16 mouse cellular contexts compared by ENCODE assay signal in the genomic region with DNA sequence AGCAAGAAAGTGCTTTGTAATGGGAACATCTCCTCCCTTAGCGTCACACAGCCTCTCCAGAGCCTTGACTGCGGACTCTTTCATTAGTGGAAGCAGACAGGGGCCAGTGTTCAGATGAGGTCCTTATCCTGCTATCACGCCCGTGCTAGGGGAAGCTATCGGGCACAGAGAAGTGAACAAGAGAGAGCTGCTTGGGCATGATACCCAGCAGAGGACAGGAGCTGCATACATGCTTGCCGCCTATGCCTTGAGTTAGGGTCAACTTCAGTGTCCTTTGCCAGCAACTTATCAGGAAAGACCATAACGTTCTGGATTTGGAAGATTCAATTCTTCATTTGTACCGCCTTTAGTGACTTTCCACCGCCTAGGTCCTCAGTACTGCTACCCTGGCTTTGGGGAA. TPM values are rescaled to one million over a fixed set of nuclear protein-coding genes. Genes with fewer than 3 reads are reported as not detected.
DNase-seq lines count a peak whose midpoint lies in the region; ATAC-seq and TF ChIP-seq lines count a peak whose summit lies in the region.
"Had no signal": no experiment of that assay in that cellular context is flagged by ENCODE, and none has a peak within 500 bp of the region (broad histone marks: within the 10 kb centered on the region; RNA-seq: fewer than 3 reads in every experiment).

No protein-coding gene starts in this region.

- H3K36me3 ChIP-seq in stomach, embryonic 15.5 days, result no peaks in the 10 kb centered on the region
- no peaks in the 10 kb centered on the region for H3K36me3 ChIP-seq in stomach, postnatal 0 days (ENCODE audit: control insufficient read depth, insufficient read depth, low read length)
- H3K36me3 ChIP-seq in liver, embryonic 11.5 days (ENCODE audit: control insufficient read depth, insufficient read depth, low read length), result no peaks in the 10 kb centered on the region
- no peaks in the 10 kb centered on the region for H3K36me3 ChIP-seq in forebrain, embryonic 12.5 days (replicated peaks)
- H3K36me3 ChIP-seq: hindbrain, embryonic 13.5 days; intestine, embryonic 15.5 days; midbrain, embryonic 12.5 days had no signal

- 78% methylated on average over 9 of the region's 9 CpGs for WGBS in stomach, embryonic 15.5 days
- WGBS in stomach, postnatal 0 days, result 79% methylated on average over 9 of the region's 9 CpGs
- 43% methylated on average over 9 of the region's 9 CpGs for WGBS in liver, embryonic 11.5 days
- WGBS in forebrain, embryonic 12.5 days, result 80% methylated on average over 9 of the region's 9 CpGs

- no peak overlapping the region for H3K4me3 ChIP-seq in stomach, embryonic 15.5 days (replicated peaks)
- no peak overlapping the region for H3K4me3 ChIP-seq in stomach, postnatal 0 days (ENCODE audit: low read depth, low read length)
- no peak overlapping the region for H3K4me3 ChIP-seq in liver, embryonic 11.5 days (ENCODE audit: low read depth, low read length)
- H3K4me3 ChIP-seq in forebrain, embryonic 12.5 days (replicated peaks), result no peak overlapping the region
- H3K4me3 ChIP-seq: hindbrain, embryonic 13.5 days; intestine, embryonic 15.5 days; midbrain, embryonic 12.5 days had no signal

- no peak overlapping the region for H3K4me2 ChIP-seq in stomach, embryonic 15.5 days
- H3K4me2 ChIP-seq in stomach, postnatal 0 days (replicated peaks; ENCODE audit: low read depth), result no peak overlapping the region
- H3K4me2 ChIP-seq in liver, embryonic 11.5 days, result peak overlapping the region; percentile 2
- no peak overlapping the region for H3K4me2 ChIP-seq in forebrain, embryonic 12.5 days
- H3K4me2 ChIP-seq: hindbrain, embryonic 13.5 days; intestine, embryonic 15.5 days; midbrain, embryonic 12.5 days had no signal

- H3K4me1 ChIP-seq in stomach, embryonic 15.5 days, result peaks cover 17% of the 10 kb centered on the region; the same call in 1 of the 2 replicates
- H3K4me1 ChIP-seq in stomach, postnatal 0 days (replicated peaks; ENCODE audit: control insufficient read depth, insufficient read depth), result peaks cover 5% of the 10 kb centered on the region; the same call in 1 of the 2 replicates
- peaks cover 27% of the 10 kb centered on the region for H3K4me1 ChIP-seq in liver, embryonic 11.5 days (replicated peaks; ENCODE audit: control insufficient read depth, insufficient read depth, low read length)
- peaks cover 7% of the 10 kb centered on the region for H3K4me1 ChIP-seq in forebrain, embryonic 12.5 days

- no peak for TF ChIP-seq CTCF in stomach, postnatal 0 days (IDR thresholded peaks at IDR 0.05; ENCODE audit: low read depth)

- H3K9me3 ChIP-seq in stomach, embryonic 15.5 days, result no peaks in the 10 kb centered on the region
- no peaks in the 10 kb centered on the region for H3K9me3 ChIP-seq in stomach, postnatal 0 days (ENCODE audit: control insufficient read depth, low read length)
- no peaks in the 10 kb centered on the region for H3K9me3 ChIP-seq in liver, embryonic 11.5 days (ENCODE audit: control insufficient read depth, low read length)
- H3K9me3 ChIP-seq in forebrain, embryonic 12.5 days, result no peaks in the 10 kb centered on the region
- H3K9me3 ChIP-seq: G1E; hindbrain, embryonic 13.5 days; intestine, embryonic 15.5 days; midbrain, embryonic 12.5 days had no signal

- no peak overlapping the region for H3K9ac ChIP-seq in stomach, embryonic 15.5 days
- no peak overlapping the region for H3K9ac ChIP-seq in stomach, postnatal 0 days (ENCODE audit: low read length)
- no peak overlapping the region for H3K9ac ChIP-seq in liver, embryonic 11.5 days (ENCODE audit: low read depth, low read length)
- no peak overlapping the region for H3K9ac ChIP-seq in forebrain, embryonic 12.5 days
- H3K9ac ChIP-seq: hindbrain, embryonic 13.5 days; intestine, embryonic 15.5 days; midbrain, embryonic 12.5 days had no signal

- ATAC-seq in stomach, embryonic 15.5 days (ENCODE audit: insufficient read depth, low FRiP score, low read depth), result peak; percentile 68; the same call in 1 of the 2 replicates
- no peak for ATAC-seq in stomach, postnatal 0 days (ENCODE audit: low FRiP score, low TSS enrichment)
- peak; percentile 88 for ATAC-seq in liver, embryonic 11.5 days (replicated peaks; ENCODE audit: low FRiP score)
- peak; percentile 86 for ATAC-seq in megakaryocyte-erythroid progenitor cell, adult 5-6 weeks (replicated peaks; ENCODE audit: low FRiP score, low TSS enrichment, poor library complexity, severe bottlenecking)
- ATAC-seq in forebrain, embryonic 12.5 days (ENCODE audit: low FRiP score), result no peak
- ATAC-seq: intestine, embryonic 15.5 days had no signal

- no peak for DNase-seq in stomach, postnatal 0 days (ENCODE audit: low spot score)
- DNase-seq in c-Kit-positive CD71-positive TER-119-negative erythroid progenitor cells, embryonic 14.5 days (ENCODE audit: low read depth), result peak; percentile 83
- DNase-seq in liver, embryonic 11.5 days (ENCODE audit: low spot score), result no peak
- no peak for DNase-seq in kidney, postnatal 10 days
- DNase-seq: adrenal gland, adult 2 months; cerebellum, adult 2 months; gastrocnemius, postnatal 14 days; heart, postnatal 14 days; lung, postnatal 36 days had no signal

- H3K27me3 ChIP-seq in stomach, embryonic 15.5 days (replicated peaks), result no peaks in the 10 kb centered on the region
- H3K27me3 ChIP-seq in stomach, postnatal 0 days (ENCODE audit: control insufficient read depth, insufficient read depth, low read length), result no peaks in the 10 kb centered on the region
- H3K27me3 ChIP-seq in liver, embryonic 11.5 days (replicated peaks; ENCODE audit: control insufficient read depth, insufficient read depth, low read length), result no peaks in the 10 kb centered on the region
- H3K27me3 ChIP-seq in forebrain, embryonic 12.5 days, result peaks cover 21% of the 10 kb centered on the region
- H3K27me3 ChIP-seq: intestine, embryonic 15.5 days had no signal

- TF ChIP-seq EP300 in stomach, postnatal 0 days (optimal IDR thresholded peaks at IDR 0.05), result no peak

- H3K27ac ChIP-seq in stomach, embryonic 15.5 days, result no peak overlapping the region
- no peak overlapping the region for H3K27ac ChIP-seq in stomach, postnatal 0 days (replicated peaks)
- peak overlapping the region; percentile 66 for H3K27ac ChIP-seq in liver, embryonic 11.5 days (ENCODE audit: low read depth, low read length)
- H3K27ac ChIP-seq in forebrain, embryonic 12.5 days, result no peak overlapping the region
- H3K27ac ChIP-seq: hindbrain, embryonic 13.5 days; intestine, embryonic 15.5 days; midbrain, embryonic 12.5 days had no signal

RNA-seq across cellular contexts. Expression of a gene that starts 3.0 kb away (rescaled TPM):
- polyA plus RNA-seq in stomach, embryonic 15.5 days (2015; fragmentation: Nextera tagmentation; extraction: Ambion mirVana), result 13.7 and 17.5 TPM in 2 replicates
- 5.7 and 6.7 TPM in 2 replicates for polyA plus RNA-seq in stomach, postnatal 0 days (2015; fragmentation: Nextera tagmentation; extraction: Ambion mirVana)
- 41.3 and 44.9 TPM in 2 replicates for polyA plus RNA-seq in liver, embryonic 11.5 days (2014; fragmentation: Nextera tagmentation; extraction: Ambion mirVana)
- total RNA-seq in megakaryocyte-erythroid progenitor cell, adult 5-6 weeks (2014; fragmentation: Nextera tagmentation), result 68.2 and 71.9 TPM in 2 replicates
- total RNA-seq in megakaryocyte-erythroid progenitor cell, adult 5-6 weeks (2017), result 49.9 and 50.2 TPM in 2 replicates
- polyA plus RNA-seq in forebrain, embryonic 12.5 days (2016; fragmentation: Nextera tagmentation; extraction: Ambion mirVana), result 6.0 and 7.8 TPM in 2 replicates

RNA-seq across cellular contexts. Expression of a gene that starts 23.8 kb away (rescaled TPM):
- 57.1 and 62.3 TPM in 2 replicates for polyA plus RNA-seq in stomach, embryonic 15.5 days (2015; fragmentation: Nextera tagmentation; extraction: Ambion mirVana)
- polyA plus RNA-seq in stomach, postnatal 0 days (2015; fragmentation: Nextera tagmentation; extraction: Ambion mirVana), result 25.0 and 27.2 TPM in 2 replicates
- 65.4 and 72.5 TPM in 2 replicates for polyA plus RNA-seq in liver, embryonic 11.5 days (2014; fragmentation: Nextera tagmentation; extraction: Ambion mirVana)
- 62.2 and 67.6 TPM in 2 replicates for total RNA-seq in megakaryocyte-erythroid progenitor cell, adult 5-6 weeks (2014; fragmentation: Nextera tagmentation)
- total RNA-seq in megakaryocyte-erythroid progenitor cell, adult 5-6 weeks (2017), result 60.5 and 78.9 TPM in 2 replicates
- polyA plus RNA-seq in forebrain, embryonic 12.5 days (2016; fragmentation: Nextera tagmentation; extraction: Ambion mirVana), result 83.9 and 92.1 TPM in 2 replicates

RNA-seq across cellular contexts. Expression of a gene that starts 50.7 kb away (rescaled TPM):
- 96.3 and 105 TPM in 2 replicates for polyA plus RNA-seq in stomach, embryonic 15.5 days (2015; fragmentation: Nextera tagmentation; extraction: Ambion mirVana)
- 106 and 110 TPM in 2 replicates for polyA plus RNA-seq in stomach, postnatal 0 days (2015; fragmentation: Nextera tagmentation; extraction: Ambion mirVana)
- polyA plus RNA-seq in liver, embryonic 11.5 days (2014; fragmentation: Nextera tagmentation; extraction: Ambion mirVana), result 78.8 and 86.8 TPM in 2 replicates
- 30.6 and 84.7 TPM in 2 replicates for total RNA-seq in megakaryocyte-erythroid progenitor cell, adult 5-6 weeks (2014; fragmentation: Nextera tagmentation)
- total RNA-seq in megakaryocyte-erythroid progenitor cell, adult 5-6 weeks (2017), result 29.3 and 54.5 TPM in 2 replicates
- 126 TPM in 2 replicates for polyA plus RNA-seq in forebrain, embryonic 12.5 days (2016; fragmentation: Nextera tagmentation; extraction: Ambion mirVana)

Comparison
In these comparisons a context has a peak if more than half of its experiments do, and no peak if none do; other contexts are left out.
1. ATAC-seq: peak in stomach, embryonic 15.5 days (single experiment), liver, embryonic 11.5 days (single experiment) and megakaryocyte-erythroid progenitor cell, adult 5-6 weeks (single experiment); none in stomach, postnatal 0 days (single experiment) and forebrain, embryonic 12.5 days (single experiment).